Mouse (Mus musculus) small intestine, adult 2 months (tissue): ENCODE measurements around the gene Ndc1. TPM values are rescaled to one million over a fixed set of nuclear protein-coding genes. Genes with fewer than 3 reads are reported as not detected.

Experiments
- H3K27ac ChIP-seq: fragments of 200-500 bp; 2 replicates; pipeline ENCODE4 v1.5.1; 2012; ENCODE audit warnings: low read depth, low read length, control low read depth, inconsistent platforms; ENCODE audit not compliant: insufficient read depth
- H3K27me3 ChIP-seq: fragments of 200-500 bp; 2 replicates; pipeline ENCODE4 v1.6.1; 2012; ENCODE audit warnings: mild to moderate bottlenecking, moderate library complexity, low read length, inconsistent platforms; ENCODE audit not compliant: control insufficient read depth, insufficient read depth
- H3K36me3 ChIP-seq: fragments of 200-500 bp; 2 replicates; pipeline ENCODE4 v1.6.1; 2012; ENCODE audit warnings: mild to moderate bottlenecking, low read length, control low read depth, inconsistent platforms; ENCODE audit not compliant: control insufficient read depth, insufficient read depth
- H3K4me1 ChIP-seq: fragments of 200-500 bp; 2 replicates; pipeline ENCODE4 v1.6.1; 2012; ENCODE audit warnings: low read length, inconsistent platforms, mixed read lengths; ENCODE audit not compliant: control insufficient read depth, insufficient read depth, insufficient read length
- H3K4me3 ChIP-seq: fragments of 200-500 bp; 2 replicates; pipeline ENCODE4 v1.5.1; 2012; ENCODE audit warnings: low read depth, mild to moderate bottlenecking, control low read depth, inconsistent platforms, low read length, moderate library complexity
- CTCF ChIP-seq: fragments of 200-500 bp; IDR thresholded peaks from 2 replicates; pipeline ENCODE4 v1.5.1; 2012; ENCODE audit warnings: low read depth, mild to moderate bottlenecking, control low read depth, inconsistent platforms, low read length, moderate library complexity, mixed read lengths; ENCODE audit not compliant: insufficient replicate concordance, insufficient read length; ENCODE audit errors: extremely low read depth
- POLR2A ChIP-seq: fragments of 200-500 bp; IDR thresholded peaks from 2 replicates; pipeline ENCODE4 v1.6.1; 2012; ENCODE audit warnings: low read depth, mild to moderate bottlenecking, control low read depth, inconsistent platforms, low read length, moderate library complexity
- WGBS: fragments of 180-500 bp; shearing (Covaris S2); methylation state at CpG from one replicate; pipeline ENCODE4 v1.1.7; 2018; 5-methylcytosine and 5-hydroxymethylcytosine counted together
- polyA plus RNA-seq: library from polyadenylated mRNA; depleted of rRNA; stranded (reverse); fragments of >200 nt; gene quantifications from 2 replicates; pipeline ENCODE4 v1.2.3, GENCODE M21; 2012

Ndc1 gene
- polyA plus RNA-seq, 1 experiment: 5.6 TPM

GRCm38 (mm10) chr4:107388291-107388690 lies 20.7 kb downstream of the Ndc1 start:
- TF ChIP-seq CTCF (no peak), POLR2A (no peak)
- peaks cover 40% of the 10 kb centered on the region for H3K36me3 ChIP-seq
- 62% methylated on average over 2 of the region's 2 CpGs for WGBS

GRCm38 (mm10) chr4:107389345-107389744 lies 21.8 kb downstream of the Ndc1 start:
- H3K36me3 ChIP-seq: peaks cover 38% of the 10 kb centered on the region
- TF ChIP-seq POLR2A: no peak
- no peak for TF ChIP-seq CTCF
- 95% methylated on average over 3 of the region's 3 CpGs for WGBS
- no peak overlapping the region for H3K4me3 ChIP-seq
- H3K27ac ChIP-seq: no peak overlapping the region
- H3K27me3 ChIP-seq: no peaks in the 10 kb centered on the region
- no peaks in the 10 kb centered on the region for H3K4me1 ChIP-seq

More at GRCm38 (mm10) chr4:107388291-107388690, 20.7 kb downstream of the Ndc1 start:
- Histone ChIP-seq H3K27me3 (no peaks in the 10 kb centered on the region), H3K4me3 (no peak overlapping the region), H3K4me1 (no peaks in the 10 kb centered on the region), H3K27ac (no peak overlapping the region)

GRCm38 (mm10) chr4:107393771-107394170 lies 26.2 kb downstream of the Ndc1 start:
- 85% methylated on average over 2 of the region's 2 CpGs for WGBS
- H3K4me1 ChIP-seq: no peaks in the 10 kb centered on the region
- no peak overlapping the region for H3K4me3 ChIP-seq
- TF ChIP-seq CTCF: no peak
- TF ChIP-seq POLR2A: no peak
- H3K27me3 ChIP-seq: no peaks in the 10 kb centered on the region
- H3K27ac ChIP-seq: no peak overlapping the region
- peaks cover 24% of the 10 kb centered on the region for H3K36me3 ChIP-seq

- WGBS: 66% methylated on average over 4 of the region's 4 CpGs
- no peak for TF ChIP-seq POLR2A
- no peak for TF ChIP-seq CTCF
- H3K4me3 ChIP-seq: no peak overlapping the region
- H3K27ac ChIP-seq: no peak overlapping the region
- H3K27me3 ChIP-seq: no peaks in the 10 kb centered on the region; the same call in 1 of the 2 replicates
- no peaks in the 10 kb centered on the region for H3K4me1 ChIP-seq
- no peaks in the 10 kb centered on the region for H3K36me3 ChIP-seq
Measured at GRCm38 (mm10) chr4:107420202-107420601, 52.6 kb downstream of the Ndc1 start.

GRCm38 (mm10) chr4:107421711-107422110 lies 54.1 kb downstream of the Ndc1 start:
- 8% methylated on average over 14 of the region's 14 CpGs for WGBS
- Histone ChIP-seq H3K27me3 (no peaks in the 10 kb centered on the region; the same call in 1 of the 2 replicates), H3K36me3 (no peaks in the 10 kb centered on the region), H3K27ac (no peak overlapping the region), H3K4me3 (no peak overlapping the region), H3K4me1 (no peaks in the 10 kb centered on the region)
- TF ChIP-seq POLR2A (no peak), CTCF (no peak)

- TF ChIP-seq CTCF: no peak
- no peak for TF ChIP-seq POLR2A
- Histone ChIP-seq H3K36me3 (no peaks in the 10 kb centered on the region), H3K27ac (no peak overlapping the region), H3K4me3 (no peak overlapping the region), H3K27me3 (no peaks in the 10 kb centered on the region; the same call in 1 of the 2 replicates), H3K4me1 (no peaks in the 10 kb centered on the region)
- WGBS: 25% methylated on average over 6 of the region's 6 CpGs
Measured at GRCm38 (mm10) chr4:107422176-107422575, 54.6 kb downstream of the Ndc1 start.

GRCm38 (mm10) chr4:107425616-107426015 lies 58.0 kb downstream of the Ndc1 start:
- Histone ChIP-seq H3K27me3 (no peaks in the 10 kb centered on the region; the same call in 1 of the 2 replicates), H3K27ac (no peak overlapping the region), H3K36me3 (no peaks in the 10 kb centered on the region), H3K4me3 (no peak overlapping the region), H3K4me1 (no peaks in the 10 kb centered on the region)
- no peak for TF ChIP-seq CTCF
- TF ChIP-seq POLR2A: no peak
- WGBS: 84% methylated on average over 12 of the region's 12 CpGs
